Mouse (Mus musculus) embryonic facial prominence, embryonic 13.5 days (tissue): Measurements from ENCODE around the gene Neo1. TPM values are rescaled to one million over a fixed set of nuclear protein-coding genes. Genes with fewer than 3 reads are reported as not detected.

Experiments
- ATAC-seq: fragments of 200-750 bp; cut with Nextera tagmentation; 2 replicates; pipeline ENCODE4 v1.8.0; 2017; ENCODE audit warnings: low read depth; ENCODE audit not compliant: insufficient number of reproducible peaks, insufficient read depth, low FRiP score, low TSS enrichment
- H3K27ac ChIP-seq: fragments of 300-500 bp; sonication (generic); 2 replicates; pipeline ENCODE4 v1.5.1; 2015; ENCODE audit warnings: moderate library complexity, mild to moderate bottlenecking, inconsistent platforms
- H3K27me3 ChIP-seq: fragments of 300-500 bp; sonication (generic); 2 replicates; pipeline ENCODE4 v1.6.1; 2015; ENCODE audit warnings: mild to moderate bottlenecking, inconsistent platforms
- H3K36me3 ChIP-seq: fragments of 300-500 bp; sonication (generic); 2 replicates; pipeline ENCODE4 v1.6.1; 2015; ENCODE audit warnings: mild to moderate bottlenecking, inconsistent platforms
- H3K4me1 ChIP-seq: fragments of 300-500 bp; sonication (generic); 2 replicates; pipeline ENCODE4 v1.6.1; 2015; ENCODE audit warnings: inconsistent platforms
- H3K4me2 ChIP-seq: fragments of 300-500 bp; sonication (generic); 2 replicates; pipeline ENCODE4 v1.6.1; 2015; ENCODE audit warnings: moderate library complexity, mild to moderate bottlenecking, inconsistent platforms
- H3K4me3 ChIP-seq: fragments of 300-500 bp; sonication (generic); 2 replicates; pipeline ENCODE4 v1.5.1; 2015; ENCODE audit warnings: mild to moderate bottlenecking, inconsistent platforms
- H3K9ac ChIP-seq: fragments of 300-500 bp; sonication (generic); 2 replicates; pipeline ENCODE4 v1.6.1; 2015; ENCODE audit warnings: mild to moderate bottlenecking, inconsistent platforms
- H3K9me3 ChIP-seq: fragments of 300-500 bp; sonication (generic); 2 replicates; pipeline ENCODE4 v1.6.1; 2016; ENCODE audit warnings: inconsistent platforms
- WGBS: fragments of 180-500 bp; shearing (Covaris S2); methylation state at CpG from one replicate; pipeline ENCODE4 v1.1.7; 2015; ENCODE audit warnings: mixed read lengths; 5-methylcytosine and 5-hydroxymethylcytosine counted together
- polyA plus RNA-seq: library from polyadenylated mRNA; unstranded; fragments of >200 nt; fragmentation: Nextera tagmentation; extraction: Ambion mirVana; gene quantifications from 2 replicates; pipeline ENCODE4 v1.2.1, GENCODE M21; 2015

Neo1 gene
- polyA plus RNA-seq, 1 experiment from 2014 or later = 42.6 TPM

DNA sequence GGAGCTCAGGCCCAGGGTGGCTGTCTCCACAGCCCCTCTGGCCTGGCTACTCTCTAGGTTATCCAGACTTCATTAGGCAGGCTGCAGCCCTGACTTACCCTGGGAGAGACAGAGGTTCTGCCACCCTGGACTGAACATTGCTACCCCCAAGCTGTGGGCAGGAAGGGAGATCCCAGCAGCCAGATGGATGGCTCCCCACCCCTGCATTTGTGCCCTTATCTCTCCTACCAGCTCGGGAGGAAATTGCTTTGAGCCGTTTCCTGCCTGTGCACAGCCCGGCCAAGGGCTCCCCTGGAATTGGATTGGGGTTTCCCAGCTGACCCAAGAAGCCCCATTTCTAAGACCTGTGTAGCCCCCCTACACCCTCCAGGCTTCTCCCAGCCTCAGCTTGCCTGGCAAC lies 189.2 kb downstream of the Neo1 start:
- WGBS = 26% methylated on average over 3 of the region's 3 CpGs
- H3K4me1 ChIP-seq = peaks cover 28% of the 10 kb centered on the region
- H3K36me3 ChIP-seq = no peaks in the 10 kb centered on the region
- no peak overlapping the region for H3K4me2 ChIP-seq
- H3K27me3 ChIP-seq = no peaks in the 10 kb centered on the region
- no peak for ATAC-seq
- no peak overlapping the region for H3K27ac ChIP-seq
- no peaks in the 10 kb centered on the region for H3K9me3 ChIP-seq
- no peak overlapping the region for H3K4me3 ChIP-seq
- no peak overlapping the region for H3K9ac ChIP-seq

DNA sequence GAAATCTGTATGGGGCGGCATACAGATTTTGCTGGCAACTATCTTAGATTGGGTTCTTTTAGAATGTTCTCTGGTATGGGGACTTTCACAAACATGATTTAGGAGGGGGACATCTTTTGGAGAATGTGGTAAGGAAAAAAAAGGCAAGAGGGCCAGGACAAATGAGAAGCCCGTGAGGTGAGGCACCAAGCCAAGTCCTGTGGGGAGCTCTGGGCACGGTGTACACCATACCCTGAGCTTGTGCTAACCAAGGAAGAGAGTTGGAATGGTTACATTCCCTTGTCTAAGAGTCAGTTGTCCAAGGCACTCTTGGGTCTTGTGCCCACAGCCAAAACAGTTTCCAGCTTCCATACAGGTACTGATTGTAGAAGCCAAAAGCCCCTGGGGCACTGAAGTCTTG lies 191.6 kb downstream of the Neo1 start:
- 87% methylated on average over 3 of the region's 3 CpGs for WGBS
- H3K9ac ChIP-seq = no peak overlapping the region
- no peaks in the 10 kb centered on the region for H3K36me3 ChIP-seq
- peaks cover 9% of the 10 kb centered on the region for H3K4me1 ChIP-seq
- no peaks in the 10 kb centered on the region for H3K27me3 ChIP-seq
- H3K4me2 ChIP-seq = no peak overlapping the region
- no peak overlapping the region for H3K4me3 ChIP-seq
- no peaks in the 10 kb centered on the region for H3K9me3 ChIP-seq
- no peak overlapping the region for H3K27ac ChIP-seq
- ATAC-seq = no peak

DNA sequence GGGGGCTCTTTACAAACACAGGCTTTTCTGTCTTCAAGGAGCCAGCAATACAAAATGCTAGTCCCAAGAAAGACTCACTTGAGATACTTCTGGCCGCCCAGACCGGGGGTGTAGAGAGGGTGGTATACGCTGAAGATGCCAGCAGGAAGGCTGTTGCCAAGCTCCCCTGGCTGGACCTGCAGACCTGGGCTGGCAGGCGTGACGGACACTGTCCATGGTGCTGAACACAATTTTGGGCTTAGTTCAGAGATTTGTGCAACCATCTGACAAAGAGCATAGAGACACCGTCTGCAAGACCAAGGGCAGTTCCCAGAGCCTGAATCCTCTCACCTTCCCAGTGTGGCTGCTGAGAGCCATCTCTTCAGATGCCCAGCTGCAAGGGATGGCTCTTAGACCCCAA lies 194.6 kb downstream of the Neo1 start:
- Histone ChIP-seq H3K4me1 (no peaks in the 10 kb centered on the region), H3K27me3 (no peaks in the 10 kb centered on the region), H3K9me3 (no peaks in the 10 kb centered on the region), H3K9ac (no peak overlapping the region), H3K4me3 (no peak overlapping the region), H3K4me2 (no peak overlapping the region), H3K27ac (no peak overlapping the region), H3K36me3 (no peaks in the 10 kb centered on the region)
- WGBS = 8% methylated on average over 6 of the region's 6 CpGs
- ATAC-seq = no peak

DNA sequence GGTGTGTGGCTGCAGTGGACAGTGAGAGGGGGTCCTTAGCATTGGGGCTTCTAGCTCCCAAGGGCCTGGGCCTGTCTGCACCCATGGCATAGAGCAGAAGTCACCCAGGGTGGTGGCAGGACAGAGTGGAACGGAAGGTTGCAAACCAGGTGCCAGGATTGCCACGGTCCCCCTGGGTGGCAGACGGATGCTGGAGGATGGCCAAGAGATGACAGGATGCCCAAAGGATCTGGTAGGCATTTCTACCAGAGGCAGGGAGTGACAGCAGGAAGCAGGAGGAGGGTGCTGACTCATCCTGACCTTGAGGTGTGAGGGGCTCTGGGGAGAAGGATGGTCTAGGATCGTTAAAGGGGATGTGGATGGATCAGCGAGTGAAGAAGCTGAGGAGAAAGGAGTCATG lies 197.7 kb downstream of the Neo1 start:
- Histone ChIP-seq H3K36me3 (no peaks in the 10 kb centered on the region), H3K27me3 (no peaks in the 10 kb centered on the region), H3K9ac (no peak overlapping the region), H3K4me3 (no peak overlapping the region), H3K9me3 (no peaks in the 10 kb centered on the region), H3K4me1 (no peaks in the 10 kb centered on the region), H3K4me2 (no peak overlapping the region), H3K27ac (no peak overlapping the region)
- WGBS = 86% methylated on average over 5 of the region's 5 CpGs
- no peak for ATAC-seq

DNA sequence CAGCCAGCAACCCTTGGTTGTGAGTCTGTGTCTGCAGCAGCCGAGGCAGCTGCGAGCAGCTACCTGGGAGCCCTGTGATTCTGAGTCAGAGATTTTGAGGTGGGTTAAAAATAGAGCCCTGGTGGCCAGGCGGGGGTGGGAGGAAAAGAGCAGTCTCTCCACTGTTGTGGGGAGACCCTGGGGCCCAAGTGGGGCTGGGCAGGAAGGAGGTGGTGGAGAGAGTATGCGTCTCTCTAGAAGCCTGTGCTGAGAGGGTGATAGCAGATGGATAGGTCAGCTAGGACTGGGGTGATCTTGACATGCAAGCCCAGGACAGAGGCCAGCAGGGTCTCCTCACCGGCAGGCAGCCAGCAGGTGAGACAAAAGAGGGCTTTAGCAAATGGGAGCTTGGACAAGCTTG lies 199.1 kb downstream of the Neo1 start:
- Histone ChIP-seq H3K27ac (no peak overlapping the region), H3K9ac (no peak overlapping the region), H3K4me2 (no peak overlapping the region), H3K36me3 (no peaks in the 10 kb centered on the region), H3K9me3 (no peaks in the 10 kb centered on the region), H3K27me3 (no peaks in the 10 kb centered on the region), H3K4me1 (no peaks in the 10 kb centered on the region), H3K4me3 (no peak overlapping the region)
- WGBS = 57% methylated on average over 5 of the region's 5 CpGs
- no peak for ATAC-seq

DNA sequence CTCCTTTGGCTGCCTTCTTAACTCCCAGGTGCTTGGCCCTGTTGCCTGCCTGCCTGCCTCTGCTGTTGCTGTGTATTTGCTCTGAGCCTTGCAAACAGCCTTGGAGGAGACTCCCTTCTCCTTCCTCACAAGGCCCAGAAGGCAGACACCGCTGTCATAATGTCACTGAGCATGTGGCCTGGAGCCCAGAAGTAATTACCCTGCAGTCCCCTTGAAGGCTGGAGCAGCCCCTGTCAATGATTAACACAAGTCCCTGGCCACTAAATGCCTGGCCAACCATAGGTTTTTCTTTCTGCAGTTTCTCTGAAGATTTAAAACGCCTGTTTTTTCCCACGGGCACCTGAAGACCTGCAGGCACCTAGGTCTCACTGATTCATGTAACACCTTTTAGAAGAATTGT lies 203.3 kb downstream of the Neo1 start:
- H3K4me3 ChIP-seq = no peak overlapping the region
- 0 out of 2 replicates have a peak, but pooled peaks cover 3% of the 10 kb centered on the region for H3K4me1 ChIP-seq
- H3K9ac ChIP-seq = no peak overlapping the region
- ATAC-seq = no peak
- no peak overlapping the region for H3K4me2 ChIP-seq
- no peaks in the 10 kb centered on the region for H3K36me3 ChIP-seq
- WGBS = 61% methylated on average over 3 of the region's 3 CpGs
- H3K27ac ChIP-seq = no peak overlapping the region
- H3K27me3 ChIP-seq = no peaks in the 10 kb centered on the region
- H3K9me3 ChIP-seq = no peaks in the 10 kb centered on the region

DNA sequence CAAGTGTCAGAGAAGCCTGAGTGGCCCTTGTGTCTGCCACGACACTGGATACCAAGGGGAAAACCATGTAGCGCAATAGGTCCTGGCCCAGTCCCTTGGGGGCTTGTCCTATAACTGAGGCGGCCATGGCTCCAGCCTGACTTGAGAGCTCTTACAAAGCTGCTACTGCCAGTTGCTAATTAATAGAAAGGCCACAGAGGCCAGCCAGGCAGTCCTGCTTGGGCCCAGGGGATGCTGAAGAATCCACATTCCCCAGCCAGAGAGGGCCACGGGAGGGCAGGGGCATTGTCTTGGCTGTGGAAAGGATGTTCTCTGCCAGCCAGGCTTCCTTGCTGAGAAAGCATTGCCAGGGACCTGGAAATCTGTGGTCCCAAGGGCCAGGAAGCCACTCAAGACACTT lies 206.6 kb downstream of the Neo1 start:
- ATAC-seq = no peak
- no peak overlapping the region for H3K4me3 ChIP-seq
- WGBS = 49% methylated on average over 4 of the region's 4 CpGs

More for the DNA sequence above, 206.6 kb downstream of the Neo1 start:
- Histone ChIP-seq H3K9ac (no peak overlapping the region), H3K27me3 (peaks cover 23% of the 10 kb centered on the region), H3K36me3 (no peaks in the 10 kb centered on the region), H3K9me3 (no peaks in the 10 kb centered on the region), H3K4me2 (no peak overlapping the region), H3K4me1 (0 out of 2 replicates have a peak, but pooled peaks cover 3% of the 10 kb centered on the region), H3K27ac (no peak overlapping the region)

Other genes starting within 250 kb of the Neo1 start
- 0.28 and 0.46 TPM in 2 replicates for gene Hcn4, start 213.0 kb downstream of the Neo1 start, polyA plus RNA-seq